Mouse (Mus musculus) ES-Bruce4 (cell line): Measurements from ENCODE around the gene Fam204a.

Experiments used
- CTCF ChIP-seq: IDR thresholded peaks from one replicate; pipeline ENCODE4 v1.8.1; 2011; ENCODE audit warnings: low read depth, low read length
- EP300 ChIP-seq: IDR thresholded peaks from 2 replicates; pipeline ENCODE4 v1.6.1; 2011; ENCODE audit warnings: low read depth, low read length; ENCODE audit not compliant: insufficient read depth
- POLR2A ChIP-seq: IDR thresholded peaks from one replicate; pipeline ENCODE4 v1.8.1; 2011; ENCODE audit warnings: low read length; ENCODE audit not compliant: insufficient read depth

GRCm38 (mm10) chr19:60189206-60189605 lies 37.3 kb downstream of the Fam204a start:
- TF ChIP-seq CTCF (no peak), POLR2A (no peak), EP300 (no peak)
